Mouse (Mus musculus) CD4-positive helper T cell, adult 2 months (primary cell): ENCODE data around the gene Adamts16.

Experiments
- DNase-seq: peaks from one replicate; pipeline ENCODE4 v3.0.0-alpha.2; 2012; ENCODE audit warnings: low read depth, missing footprints, low spot score

Adamts16 gene

GRCm38 (mm10) chr13:70764682-70765081 lies 76.9 kb downstream of the Adamts16 start:
- DNase-seq, result no peak

- no peak for DNase-seq
These were observed 79.0 kb downstream of the Adamts16 start for GRCm38 (mm10) chr13:70762586-70762985.

GRCm38 (mm10) chr13:70761312-70761711 lies 80.3 kb downstream of the Adamts16 start:
- DNase-seq, result no peak

- no peak for DNase-seq
These were observed 81.4 kb downstream of the Adamts16 start for GRCm38 (mm10) chr13:70760186-70760585.

- peak; percentile 16 for DNase-seq
These were observed 95.2 kb downstream of the Adamts16 start for GRCm38 (mm10) chr13:70746294-70747008.

GRCm38 (mm10) chr13:70744416-70745038 lies 97.1 kb downstream of the Adamts16 start:
- no peak for DNase-seq

GRCm38 (mm10) chr13:70742693-70743092 lies 98.9 kb downstream of the Adamts16 start:
- DNase-seq, result no peak

- DNase-seq, result no peak
These were observed 101.0 kb downstream of the Adamts16 start for GRCm38 (mm10) chr13:70740281-70741240.

- DNase-seq, result no peak
These were observed 102.8 kb downstream of the Adamts16 start for GRCm38 (mm10) chr13:70738781-70739180.

GRCm38 (mm10) chr13:70736409-70736808 lies 105.2 kb downstream of the Adamts16 start:
- DNase-seq, result no peak

- DNase-seq, result no peak
These were observed 107.0 kb downstream of the Adamts16 start for GRCm38 (mm10) chr13:70734640-70735039.

- no peak for DNase-seq
These were observed 107.7 kb downstream of the Adamts16 start for GRCm38 (mm10) chr13:70733911-70734310.

GRCm38 (mm10) chr13:70733206-70733605 lies 108.4 kb downstream of the Adamts16 start:
- DNase-seq, result no peak

GRCm38 (mm10) chr13:70732781-70733180 lies 108.8 kb downstream of the Adamts16 start:
- DNase-seq, result no peak

- DNase-seq, result no peak
These were observed 110.3 kb downstream of the Adamts16 start for GRCm38 (mm10) chr13:70731349-70731748.

GRCm38 (mm10) chr13:70729996-70730395 lies 111.6 kb downstream of the Adamts16 start:
- DNase-seq, result no peak

GRCm38 (mm10) chr13:70726249-70726648 lies 115.4 kb downstream of the Adamts16 start:
- no peak for DNase-seq

GRCm38 (mm10) chr13:70724635-70725034 lies 117.0 kb downstream of the Adamts16 start:
- no peak for DNase-seq

- DNase-seq, result no peak
These were observed 117.4 kb downstream of the Adamts16 start for GRCm38 (mm10) chr13:70724108-70724622.

- no peak for DNase-seq
These were observed 121.6 kb downstream of the Adamts16 start for GRCm38 (mm10) chr13:70719994-70720393.

- DNase-seq, result no peak
These were observed 122.8 kb downstream of the Adamts16 start for GRCm38 (mm10) chr13:70718814-70719213.

- DNase-seq, result no peak
These were observed 125.6 kb downstream of the Adamts16 start for GRCm38 (mm10) chr13:70716022-70716421.
